Mouse (Mus musculus) heart, embryonic 16.5 days (tissue): ENCODE measurements around the gene Ccl6. TPM values are rescaled to one million over a fixed set of nuclear protein-coding genes. Genes with fewer than 3 reads are reported as not detected.

Experiments used
- ATAC-seq: fragments of 200-750 bp; cut with Nextera tagmentation; replicated peaks from 2 replicates; pipeline ENCODE4 v1.8.0; 2017; ENCODE audit warnings: moderate number of reproducible peaks; ENCODE audit not compliant: insufficient read depth, low FRiP score; ENCODE audit errors: extremely low read depth
- H3K27ac ChIP-seq: fragments of 300-500 bp; sonication (generic); 2 replicates; pipeline ENCODE4 v1.5.1; 2014; ENCODE audit warnings: mild to moderate bottlenecking, low read length, control low read depth, moderate library complexity
- H3K27me3 ChIP-seq: fragments of 300-500 bp; sonication (generic); 2 replicates; pipeline ENCODE4 v1.6.1; 2014; ENCODE audit warnings: low read length, mixed read lengths; ENCODE audit not compliant: control insufficient read depth, insufficient read depth
- H3K36me3 ChIP-seq: fragments of 300-500 bp; sonication (generic); 2 replicates; pipeline ENCODE4 v1.6.1; 2014; ENCODE audit not compliant: control insufficient read depth, insufficient read depth
- H3K4me1 ChIP-seq: fragments of 300-500 bp; sonication (generic); 2 replicates; pipeline ENCODE4 v1.6.1; 2014; ENCODE audit warnings: low read length, mixed read lengths; ENCODE audit not compliant: control insufficient read depth, insufficient read depth
- H3K4me2 ChIP-seq: fragments of 300-500 bp; sonication (generic); 2 replicates; pipeline ENCODE4 v1.6.1; 2014; ENCODE audit warnings: low read depth, mild to moderate bottlenecking, control low read depth, low read length
- H3K4me3 ChIP-seq: fragments of 300-500 bp; sonication (generic); 2 replicates; pipeline ENCODE4 v1.5.1; 2014; ENCODE audit warnings: mild to moderate bottlenecking, control low read depth, low read length
- H3K9ac ChIP-seq: fragments of 300-500 bp; sonication (generic); 2 replicates; pipeline ENCODE4 v1.6.1; 2014; ENCODE audit warnings: low read length, control low read depth
- H3K9me3 ChIP-seq: fragments of 300-500 bp; sonication (generic); replicated peaks from 2 replicates; pipeline ENCODE4 v1.6.1; 2016; ENCODE audit warnings: low read length; ENCODE audit not compliant: control insufficient read depth
- WGBS: fragments of 180-500 bp; shearing (Covaris S2); extraction: QIAGEN DNeasy Blood & Tissue Kit; methylation state at CpG from one replicate; pipeline ENCODE4 v1.1.7; 2014; 5-methylcytosine and 5-hydroxymethylcytosine counted together
- polyA plus RNA-seq: library from polyadenylated mRNA; unstranded; fragments of >200 nt; fragmentation: Nextera tagmentation; extraction: Ambion mirVana; gene quantifications from 2 replicates; pipeline ENCODE4 v1.2.1, GENCODE M21; 2015

Ccl6 gene
- polyA plus RNA-seq, 1 experiment from 2014 or later: 5.5 TPM

GRCm38 (mm10) chr11:83631065-83631464 is 38.2 kb upstream of the Ccl6 start:
- Histone ChIP-seq H3K9ac (no peak overlapping the region), H3K4me2 (no peak overlapping the region), H3K4me1 (no peaks in the 10 kb centered on the region), H3K27ac (no peak overlapping the region), H3K27me3 (no peaks in the 10 kb centered on the region), H3K4me3 (no peak overlapping the region), H3K9me3 (no peaks in the 10 kb centered on the region), H3K36me3 (no peaks in the 10 kb centered on the region)
- ATAC-seq: no peak
- WGBS: 60% methylated on average over 2 of the region's 2 CpGs

- Histone ChIP-seq H3K4me2 (no peak overlapping the region), H3K4me3 (no peak overlapping the region), H3K36me3 (no peaks in the 10 kb centered on the region), H3K27me3 (no peaks in the 10 kb centered on the region), H3K9me3 (no peaks in the 10 kb centered on the region), H3K4me1 (no peaks in the 10 kb centered on the region), H3K9ac (no peak overlapping the region), H3K27ac (no peak overlapping the region)
- WGBS: 93% methylated on average over 1 of the region's 1 CpGs
- no peak for ATAC-seq
Measured at GRCm38 (mm10) chr11:83630630-83631029, 37.7 kb upstream of the Ccl6 start.

- 81% methylated on average over 9 of the region's 9 CpGs for WGBS
- Histone ChIP-seq H3K27me3 (no peaks in the 10 kb centered on the region), H3K9ac (no peak overlapping the region), H3K27ac (no peak overlapping the region), H3K9me3 (no peaks in the 10 kb centered on the region), H3K4me3 (no peak overlapping the region), H3K4me1 (no peaks in the 10 kb centered on the region), H3K36me3 (no peaks in the 10 kb centered on the region), H3K4me2 (no peak overlapping the region)
- ATAC-seq: no peak
Measured at GRCm38 (mm10) chr11:83628808-83629207, 35.9 kb upstream of the Ccl6 start.

GRCm38 (mm10) chr11:83623586-83623985 is 30.7 kb upstream of the Ccl6 start:
- Histone ChIP-seq H3K9ac (no peak overlapping the region), H3K4me3 (no peak overlapping the region), H3K4me2 (no peak overlapping the region), H3K4me1 (no peaks in the 10 kb centered on the region), H3K27me3 (no peaks in the 10 kb centered on the region), H3K9me3 (no peaks in the 10 kb centered on the region), H3K27ac (no peak overlapping the region), H3K36me3 (no peaks in the 10 kb centered on the region)
- WGBS: 84% methylated on average over 3 of the region's 3 CpGs
- no peak for ATAC-seq

- ATAC-seq: no peak
- no peaks in the 10 kb centered on the region for H3K9me3 ChIP-seq
Measured at GRCm38 (mm10) chr11:83619037-83619436, 26.1 kb upstream of the Ccl6 start.

GRCm38 (mm10) chr11:83618238-83618637 is 25.4 kb upstream of the Ccl6 start:
- Histone ChIP-seq H3K27me3 (no peaks in the 10 kb centered on the region), H3K4me1 (no peaks in the 10 kb centered on the region), H3K9ac (no peak overlapping the region), H3K4me3 (no peak overlapping the region), H3K4me2 (no peak overlapping the region), H3K27ac (no peak overlapping the region), H3K9me3 (no peaks in the 10 kb centered on the region), H3K36me3 (no peaks in the 10 kb centered on the region)
- WGBS: 71% methylated on average over 4 of the region's 5 CpGs
- ATAC-seq: no peak

More at GRCm38 (mm10) chr11:83619037-83619436, 26.1 kb upstream of the Ccl6 start:
- no peak overlapping the region for H3K27ac ChIP-seq
- H3K36me3 ChIP-seq: no peaks in the 10 kb centered on the region
- H3K4me1 ChIP-seq: no peaks in the 10 kb centered on the region
- 87% methylated on average over 1 of the region's 1 CpGs for WGBS
- H3K27me3 ChIP-seq: no peaks in the 10 kb centered on the region
- no peak overlapping the region for H3K4me3 ChIP-seq
- no peak overlapping the region for H3K4me2 ChIP-seq
- H3K9ac ChIP-seq: no peak overlapping the region

GRCm38 (mm10) chr11:83616586-83616985 is 23.7 kb upstream of the Ccl6 start:
- WGBS: 73% methylated on average over 1 of the region's 1 CpGs
- no peaks in the 10 kb centered on the region for H3K36me3 ChIP-seq
- no peak overlapping the region for H3K27ac ChIP-seq
- ATAC-seq: no peak
- H3K27me3 ChIP-seq: no peaks in the 10 kb centered on the region
- no peak overlapping the region for H3K4me3 ChIP-seq
- no peak overlapping the region for H3K9ac ChIP-seq
- H3K4me1 ChIP-seq: no peaks in the 10 kb centered on the region
- no peaks in the 10 kb centered on the region for H3K9me3 ChIP-seq
- H3K4me2 ChIP-seq: no peak overlapping the region

- ATAC-seq: no peak
- H3K4me3 ChIP-seq: no peak overlapping the region
- 58% methylated on average over 2 of the region's 2 CpGs for WGBS
- H3K9ac ChIP-seq: no peak overlapping the region
- H3K9me3 ChIP-seq: no peaks in the 10 kb centered on the region
- no peak overlapping the region for H3K27ac ChIP-seq
- no peaks in the 10 kb centered on the region for H3K4me1 ChIP-seq
- no peaks in the 10 kb centered on the region for H3K36me3 ChIP-seq
- no peak overlapping the region for H3K4me2 ChIP-seq
- H3K27me3 ChIP-seq: no peaks in the 10 kb centered on the region
Measured at GRCm38 (mm10) chr11:83610900-83611299, 18.0 kb upstream of the Ccl6 start.

GRCm38 (mm10) chr11:83606396-83606795 is 13.5 kb upstream of the Ccl6 start:
- no peak for ATAC-seq
- 31% methylated on average over 1 of the region's 1 CpGs for WGBS

GRCm38 (mm10) chr11:83605535-83605934 is 12.6 kb upstream of the Ccl6 start:
- no peak overlapping the region for H3K4me2 ChIP-seq
- ATAC-seq: no peak
- no peaks in the 10 kb centered on the region for H3K27me3 ChIP-seq
- no peaks in the 10 kb centered on the region for H3K36me3 ChIP-seq
- no peak overlapping the region for H3K27ac ChIP-seq
- no peak overlapping the region for H3K4me3 ChIP-seq
- no peaks in the 10 kb centered on the region for H3K9me3 ChIP-seq
- H3K4me1 ChIP-seq: no peaks in the 10 kb centered on the region
- 81% methylated on average over 3 of the region's 3 CpGs for WGBS
- H3K9ac ChIP-seq: no peak overlapping the region

More at GRCm38 (mm10) chr11:83606396-83606795, 13.5 kb upstream of the Ccl6 start:
- no peak overlapping the region for H3K9ac ChIP-seq
- H3K27ac ChIP-seq: no peak overlapping the region
- H3K4me2 ChIP-seq: no peak overlapping the region
- no peak overlapping the region for H3K4me3 ChIP-seq
- no peaks in the 10 kb centered on the region for H3K36me3 ChIP-seq
- no peaks in the 10 kb centered on the region for H3K9me3 ChIP-seq
- H3K27me3 ChIP-seq: no peaks in the 10 kb centered on the region
- no peaks in the 10 kb centered on the region for H3K4me1 ChIP-seq
